Mouse (Mus musculus) colon, adult 2 months (tissue): ENCODE data around the gene Cacna1e. TPM values are rescaled to one million over a fixed set of nuclear protein-coding genes. Genes with fewer than 3 reads are reported as not detected.

Source experiments
- polyA plus RNA-seq: library from polyadenylated mRNA; depleted of rRNA; stranded (reverse); fragments of >200 nt; gene quantifications from 2 replicates; pipeline ENCODE4 v1.2.3, GENCODE M21; 2012; rRNA removed

The Cacna1e gene
- polyA plus RNA-seq: 0.90 and 2.6 TPM in 2 replicates

GRCm38 (mm10) chr1:154884275-154885206, at the start of gene Cacna1e:
Cacna1e (minus strand) TSS chr1:154884501.

Other genes with a start within 250 kb of the Cacna1e start
- gene Ier5, start 215.1 kb upstream of the Cacna1e start, polyA plus RNA-seq: 30.8 and 40.9 TPM in 2 replicates